Comparison of ENCODE assay signal across 9 mouse cellular contexts in genomic region chr11:116644225-116645112, GRCm38 (mm10). TPM values are rescaled to one million over a fixed set of nuclear protein-coding genes. Genes with fewer than 3 reads are reported as not detected.
DNase-seq lines count a peak whose midpoint lies in the region; ATAC-seq and TF ChIP-seq lines count a peak whose summit lies in the region.
"Had no signal": no experiment of that assay in that cellular context is flagged by ENCODE, and none has a peak within 500 bp of the region (broad histone marks: within the 10 kb centered on the region; RNA-seq: fewer than 3 reads in every experiment).

No protein-coding gene starts in this region.

- ATAC-seq in lung, embryonic 16.5 days (ENCODE audit: low read depth): no peak
- no peak for ATAC-seq in forebrain, embryonic 16.5 days
- no peak for ATAC-seq in hindbrain, postnatal 0 days

- H3K4me1 ChIP-seq in lung, embryonic 16.5 days (replicated peaks; ENCODE audit: control insufficient read depth, insufficient read depth, low read length): peaks cover 34% of the 10 kb centered on the region
- peaks cover 12% of the 10 kb centered on the region for H3K4me1 ChIP-seq in lung, adult 2 months (ENCODE audit: control insufficient read depth, insufficient read depth, low read length)
- peaks cover 12% of the 10 kb centered on the region for H3K4me1 ChIP-seq in forebrain, embryonic 16.5 days (replicated peaks; ENCODE audit: control insufficient read depth, insufficient read depth, low read length)
- H3K4me1 ChIP-seq in hindbrain, postnatal 0 days (ENCODE audit: insufficient read depth, low read length): no peaks in the 10 kb centered on the region
- H3K4me1 ChIP-seq in small intestine, adult 2 months (ENCODE audit: control insufficient read depth, insufficient read depth, insufficient read length, low read length): peaks cover 3% of the 10 kb centered on the region; the same call in 1 of the 2 replicates

- no peak overlapping the region for H3K9ac ChIP-seq in lung, embryonic 16.5 days (ENCODE audit: low read length)
- H3K9ac ChIP-seq in forebrain, embryonic 16.5 days (replicated peaks; ENCODE audit: low read depth, low read length): peak overlapping the region; percentile 37; the same call in 1 of the 2 replicates
- H3K9ac ChIP-seq in hindbrain, postnatal 0 days (replicated peaks; ENCODE audit: low read length): 0 out of 2 replicates have a peak overlapping the region, but pooled peaks have one; percentile 26

- H3K36me3 ChIP-seq in lung, embryonic 16.5 days (ENCODE audit: control insufficient read depth, insufficient read depth, low read length): no peaks in the 10 kb centered on the region
- no peaks in the 10 kb centered on the region for H3K36me3 ChIP-seq in forebrain, embryonic 16.5 days (ENCODE audit: control insufficient read depth, insufficient read depth)
- H3K36me3 ChIP-seq in hindbrain, postnatal 0 days (ENCODE audit: insufficient read depth, low read length): no peaks in the 10 kb centered on the region
- no peaks in the 10 kb centered on the region for H3K36me3 ChIP-seq in small intestine, adult 2 months (ENCODE audit: control insufficient read depth, insufficient read depth, low read length)

- H3K4me3 ChIP-seq in lung, embryonic 16.5 days (ENCODE audit: low read length): no peak overlapping the region
- H3K4me3 ChIP-seq in lung, adult 2 months (replicated peaks; ENCODE audit: extremely low read depth, low read depth, low read length): no peak overlapping the region
- no peak overlapping the region for H3K4me3 ChIP-seq in forebrain, embryonic 16.5 days (replicated peaks; ENCODE audit: low read length)
- H3K4me3 ChIP-seq in hindbrain, postnatal 0 days (ENCODE audit: low read length): no peak overlapping the region
- no peak overlapping the region for H3K4me3 ChIP-seq in small intestine, adult 2 months (ENCODE audit: low read depth, low read length)

- no peak for TF ChIP-seq CTCF in lung, adult 2 months (IDR thresholded peaks at IDR 0.05; ENCODE audit: insufficient read depth, low read length)
- no peak for TF ChIP-seq CTCF in hindbrain, postnatal 0 days (IDR thresholded peaks at IDR 0.05; ENCODE audit: low read depth)
- no peak for TF ChIP-seq CTCF in small intestine, adult 2 months (IDR thresholded peaks at IDR 0.05; ENCODE audit: extremely low read depth, insufficient read length, insufficient replicate concordance, low read depth, low read length)

- H3K27ac ChIP-seq in lung, embryonic 16.5 days (ENCODE audit: low read length): peak overlapping the region; percentile 33
- peak overlapping the region; percentile 28; the same call in 1 of the 2 replicates for H3K27ac ChIP-seq in forebrain, embryonic 16.5 days (ENCODE audit: low read length)
- peak overlapping the region; percentile 59 for H3K27ac ChIP-seq in hindbrain, postnatal 0 days
- peak overlapping the region; percentile 36; the same call in 1 of the 2 replicates for H3K27ac ChIP-seq in small intestine, adult 2 months (ENCODE audit: insufficient read depth, low read depth, low read length)

- no peak for TF ChIP-seq POLR2A in lung, adult 2 months (IDR thresholded peaks at IDR 0.05; ENCODE audit: borderline replicate concordance, extremely low read depth, low read depth, low read length)
- no peak for TF ChIP-seq POLR2A in small intestine, adult 2 months (IDR thresholded peaks at IDR 0.05; ENCODE audit: low read depth, low read length)

- no peaks in the 10 kb centered on the region for H3K27me3 ChIP-seq in lung, embryonic 16.5 days (ENCODE audit: control insufficient read depth, insufficient read depth, low read depth, low read length)
- no peaks in the 10 kb centered on the region for H3K27me3 ChIP-seq in forebrain, embryonic 16.5 days (replicated peaks; ENCODE audit: control insufficient read depth, insufficient read depth, low read length)
- H3K27me3 ChIP-seq in hindbrain, postnatal 0 days (ENCODE audit: insufficient read depth, low read length): no peaks in the 10 kb centered on the region
- no peaks in the 10 kb centered on the region for H3K27me3 ChIP-seq in small intestine, adult 2 months (ENCODE audit: control insufficient read depth, insufficient read depth, low read length)

- WGBS in lung, embryonic 16.5 days: 41% methylated on average over 21 of the region's 21 CpGs
- 51% methylated on average over 21 of the region's 21 CpGs for WGBS in lung, adult 2 months
- 52% methylated on average over 21 of the region's 21 CpGs for WGBS in forebrain, embryonic 16.5 days
- WGBS in hindbrain, postnatal 0 days: 43% methylated on average over 21 of the region's 21 CpGs
- WGBS in small intestine, adult 2 months: 79% methylated on average over 21 of the region's 21 CpGs

- H3K4me2 ChIP-seq in lung, embryonic 16.5 days (ENCODE audit: low read depth, low read length): no peak overlapping the region
- H3K4me2 ChIP-seq in forebrain, embryonic 16.5 days (ENCODE audit: low read length): no peak overlapping the region
- H3K4me2 ChIP-seq in hindbrain, postnatal 0 days (ENCODE audit: low read depth, low read length): no peak overlapping the region

- no peaks in the 10 kb centered on the region for H3K9me3 ChIP-seq in lung, embryonic 16.5 days (ENCODE audit: control insufficient read depth, low read length)
- no peaks in the 10 kb centered on the region for H3K9me3 ChIP-seq in forebrain, embryonic 16.5 days (ENCODE audit: control insufficient read depth, low read length)
- H3K9me3 ChIP-seq in hindbrain, postnatal 0 days (ENCODE audit: low read length): no peaks in the 10 kb centered on the region

- DNase-seq in lung, adult 2 months: no peak
- no peak for DNase-seq in hindbrain, postnatal 0 days (ENCODE audit: low spot score)
- no peak for DNase-seq in MN1 (ENCODE audit: low spot score)
- no peak for DNase-seq in layer of hippocampus, postnatal 36 days

RNA-seq across cellular contexts. Expression of gene Prcd, which starts 8.9 kb away (rescaled TPM):
- polyA plus RNA-seq in lung, embryonic 16.5 days (2015; fragmentation: Nextera tagmentation; extraction: Ambion mirVana): 5.0 and 11.0 TPM in 2 replicates
- polyA plus RNA-seq in lung, adult 2 months (2012; rRNA removed): 2.8 and 5.6 TPM in 2 replicates
- 2.9 and 3.2 TPM in 2 replicates for polyA plus RNA-seq in forebrain, embryonic 16.5 days (2015; fragmentation: Nextera tagmentation; extraction: Ambion mirVana)
- 1.2 and 1.3 TPM in 2 replicates for total RNA-seq in hindbrain, postnatal 0 days (2014; rRNA removed)
- polyA plus RNA-seq in hindbrain, postnatal 0 days (2015; fragmentation: Nextera tagmentation; extraction: Ambion mirVana): 5.3 and 6.4 TPM in 2 replicates
- 0.30 TPM in 1 of 2 replicates, not detected in the other for polyA plus RNA-seq in small intestine, adult 2 months (2012; rRNA removed)
- total RNA-seq in layer of hippocampus, postnatal 36 days (2021): 1 to 10 TPM; 5.0 to 5.2 TPM

RNA-seq across cellular contexts. Expression of gene Cygb, which starts 9.6 kb away (rescaled TPM):
- 13.3 TPM in 2 replicates for polyA plus RNA-seq in lung, embryonic 16.5 days (2015; fragmentation: Nextera tagmentation; extraction: Ambion mirVana)
- 33.6 and 41.2 TPM in 2 replicates for polyA plus RNA-seq in lung, adult 2 months (2012; rRNA removed)
- 16.6 TPM in 2 replicates for polyA plus RNA-seq in forebrain, embryonic 16.5 days (2015; fragmentation: Nextera tagmentation; extraction: Ambion mirVana)
- total RNA-seq in hindbrain, postnatal 0 days (2014; rRNA removed): 48.4 and 54.7 TPM in 2 replicates
- 46.0 and 48.1 TPM in 2 replicates for polyA plus RNA-seq in hindbrain, postnatal 0 days (2015; fragmentation: Nextera tagmentation; extraction: Ambion mirVana)
- 14.2 and 23.7 TPM in 2 replicates for polyA plus RNA-seq in small intestine, adult 2 months (2012; rRNA removed)
- 10 to 100 TPM; 72.2 to 74.8 TPM for total RNA-seq in layer of hippocampus, postnatal 36 days (2021)

RNA-seq across cellular contexts. Expression of gene Rhbdf2, which starts 17.6 kb away (rescaled TPM):
- 17.9 and 19.6 TPM in 2 replicates for polyA plus RNA-seq in lung, embryonic 16.5 days (2015; fragmentation: Nextera tagmentation; extraction: Ambion mirVana)
- polyA plus RNA-seq in lung, adult 2 months (2012; rRNA removed): 82.2 and 87.8 TPM in 2 replicates
- 1.0 and 1.5 TPM in 2 replicates for polyA plus RNA-seq in forebrain, embryonic 16.5 days (2015; fragmentation: Nextera tagmentation; extraction: Ambion mirVana)
- 3.8 and 4.0 TPM in 2 replicates for total RNA-seq in hindbrain, postnatal 0 days (2014; rRNA removed)
- polyA plus RNA-seq in hindbrain, postnatal 0 days (2015; fragmentation: Nextera tagmentation; extraction: Ambion mirVana): 1.1 and 1.6 TPM in 2 replicates
- polyA plus RNA-seq in small intestine, adult 2 months (2012; rRNA removed): 25.3 and 40.8 TPM in 2 replicates
- total RNA-seq in layer of hippocampus, postnatal 36 days (2021): 1 to 10 TPM in 1 of 2 experiments, under 1 TPM in 1; 0.90 to 1.4 TPM

RNA-seq across cellular contexts. Expression of gene Aanat, which starts 58.2 kb away (rescaled TPM):
- not detected in 2 replicates for polyA plus RNA-seq in lung, embryonic 16.5 days (2015; fragmentation: Nextera tagmentation; extraction: Ambion mirVana)
- 0.15 TPM in 1 of 2 replicates, not detected in the other for polyA plus RNA-seq in lung, adult 2 months (2012; rRNA removed)
- polyA plus RNA-seq in forebrain, embryonic 16.5 days (2015; fragmentation: Nextera tagmentation; extraction: Ambion mirVana): 0.27 TPM in 1 of 2 replicates, not detected in the other
- total RNA-seq in hindbrain, postnatal 0 days (2014; rRNA removed): 0.68 TPM in 1 of 2 replicates, not detected in the other
- polyA plus RNA-seq in hindbrain, postnatal 0 days (2015; fragmentation: Nextera tagmentation; extraction: Ambion mirVana): 0.46 and 0.81 TPM in 2 replicates
- polyA plus RNA-seq in small intestine, adult 2 months (2012; rRNA removed): not detected in 2 replicates
- under 1 TPM; 0.33 to 0.77 TPM for total RNA-seq in layer of hippocampus, postnatal 36 days (2021)
- polyA plus RNA-seq: liver, embryonic 16.5 days; stomach, embryonic 14.5 days had no signal
